Mouse (Mus musculus): ENCODE results near the gene Cyp39a1. TPM values are rescaled to one million over a fixed set of nuclear protein-coding genes. Genes with fewer than 3 reads are reported as not detected.

Gene Cyp39a1
- 1 to 10 TPM; 4.3 to 6.4 (median 5.3) TPM for total RNA-seq (2022)

GRCm38 (mm10) chr17:43667290-43667843 lies at the start of gene Cyp39a1:
Cyp39a1 (plus strand) TSS chr17:43667425.
- DNase-seq (ENCODE audit: low spot score), result no peak

DNA sequence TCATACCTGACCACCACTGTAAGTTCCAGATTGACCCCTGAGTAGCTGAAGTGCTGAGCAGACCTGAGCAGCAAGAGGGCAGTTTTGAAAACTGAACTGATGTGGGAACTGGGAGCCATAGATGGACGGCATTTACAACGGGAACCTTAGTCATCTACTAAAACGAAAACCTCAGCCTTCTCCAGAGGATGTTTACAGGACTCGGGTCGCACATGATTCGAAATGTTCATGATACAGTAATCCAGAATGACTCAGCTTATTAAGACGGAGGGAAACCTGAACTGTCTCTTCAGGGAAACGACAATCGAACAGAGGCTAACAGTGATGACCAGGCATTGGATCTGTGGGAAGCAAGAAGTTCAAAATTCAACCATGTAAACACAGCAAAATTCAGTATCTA lies 48.1 kb upstream of the Cyp39a1 start:
- no peak for DNase-seq (ENCODE audit: low spot score)

GRCm38 (mm10) chr17:43622076-43622475 lies 45.1 kb upstream of the Cyp39a1 start:
- no peak for DNase-seq (ENCODE audit: low spot score)

DNA sequence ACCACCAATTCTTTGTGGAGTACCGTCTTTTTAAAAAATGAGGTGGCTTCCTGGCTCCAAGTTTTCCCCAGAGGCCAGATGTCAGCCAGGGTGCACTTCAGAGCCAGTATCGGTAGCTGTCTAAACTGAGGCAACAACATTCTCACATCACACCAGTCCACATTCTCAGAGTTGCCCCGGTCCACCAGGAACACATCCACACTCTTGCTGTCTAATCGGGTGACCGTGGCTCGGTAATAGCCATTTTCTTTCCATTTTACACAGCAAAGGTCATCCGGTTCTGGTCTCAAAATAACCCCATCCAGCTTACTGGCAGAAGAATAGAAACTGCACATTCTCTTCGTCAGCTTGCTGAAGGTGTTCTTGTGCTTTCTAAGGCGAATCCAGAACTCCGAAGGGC lies 39.0 kb upstream of the Cyp39a1 start:
- DNase-seq (ENCODE audit: low spot score), result no peak

DNA sequence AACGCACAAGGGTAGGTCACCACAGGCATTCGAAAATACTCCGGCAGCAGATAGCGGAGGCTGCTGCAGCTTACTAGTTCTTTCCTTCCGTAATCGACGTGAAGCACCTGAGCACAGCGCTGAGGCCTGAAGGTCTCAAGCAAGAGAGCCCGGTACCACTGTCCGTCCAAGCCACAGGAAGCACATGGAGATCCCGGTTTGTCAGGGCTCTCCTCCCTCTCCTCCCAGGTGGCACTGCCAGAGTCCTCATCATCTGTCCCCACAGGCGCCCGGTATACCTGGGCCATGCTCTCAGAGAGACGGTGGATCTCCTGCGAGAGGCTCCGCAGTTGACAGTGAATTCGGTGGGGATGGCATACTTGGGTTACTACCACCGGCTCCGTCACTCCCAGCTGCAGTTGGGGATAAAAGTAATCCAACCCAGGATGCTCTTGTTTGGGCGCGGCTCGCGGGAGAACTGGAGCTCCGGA lies 38.2 kb upstream of the Cyp39a1 start:
- DNase-seq (ENCODE audit: low spot score), result no peak

- DNase-seq (ENCODE audit: low spot score), result no peak
Observed at GRCm38 (mm10) chr17:43629496-43630426, 37.5 kb upstream of the Cyp39a1 start, which contains the start of gene Tdrd6. Tdrd6 (minus strand) TSS chr17:43630299.

- no peak for DNase-seq (ENCODE audit: low spot score)
Observed at GRCm38 (mm10) chr17:43630427-43630760, 36.8 kb upstream of the Cyp39a1 start.

DNA sequence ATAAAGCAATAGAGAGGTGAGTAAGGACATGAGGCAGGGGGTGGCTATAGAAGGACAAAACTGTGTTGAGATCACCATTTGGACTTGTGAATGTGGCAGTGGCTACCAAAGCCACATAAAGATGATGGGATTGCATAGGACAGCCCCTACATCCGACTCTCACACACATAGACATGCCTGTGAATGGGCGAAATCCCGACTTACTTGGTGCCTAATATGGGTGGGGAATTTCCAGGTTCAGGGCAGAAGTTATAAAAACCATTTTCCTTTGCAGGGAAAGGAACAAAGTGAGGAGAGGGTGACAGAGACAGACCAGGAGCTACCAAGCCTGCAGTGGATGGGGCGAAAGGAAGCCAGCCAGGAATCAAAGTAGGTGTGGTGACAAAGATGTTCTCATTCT lies 30.1 kb upstream of the Cyp39a1 start:
- no peak for DNase-seq (ENCODE audit: low spot score)

DNA sequence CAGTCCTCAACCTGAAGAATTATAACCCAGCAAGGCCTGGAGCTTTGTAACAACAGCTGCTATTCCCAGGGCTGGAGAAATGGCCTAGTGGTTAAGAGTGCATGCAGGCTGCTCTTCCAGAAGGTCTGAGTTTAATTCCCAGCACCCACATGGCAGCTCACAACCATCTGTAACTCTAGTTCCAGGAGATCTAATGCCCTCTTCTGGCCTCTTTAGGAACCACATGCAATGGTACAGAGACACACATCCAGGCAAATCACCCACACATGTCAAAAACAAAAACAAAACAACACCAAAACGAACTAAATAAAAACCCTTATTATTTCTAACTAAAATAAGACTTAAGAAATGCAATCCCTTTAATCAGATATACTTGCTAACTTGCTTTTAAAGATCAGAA lies 26.4 kb upstream of the Cyp39a1 start:
- DNase-seq (ENCODE audit: low spot score), result no peak

- no peak for DNase-seq (ENCODE audit: low spot score)
Observed at GRCm38 (mm10) chr17:43643191-43643590, 24.0 kb upstream of the Cyp39a1 start.

DNA sequence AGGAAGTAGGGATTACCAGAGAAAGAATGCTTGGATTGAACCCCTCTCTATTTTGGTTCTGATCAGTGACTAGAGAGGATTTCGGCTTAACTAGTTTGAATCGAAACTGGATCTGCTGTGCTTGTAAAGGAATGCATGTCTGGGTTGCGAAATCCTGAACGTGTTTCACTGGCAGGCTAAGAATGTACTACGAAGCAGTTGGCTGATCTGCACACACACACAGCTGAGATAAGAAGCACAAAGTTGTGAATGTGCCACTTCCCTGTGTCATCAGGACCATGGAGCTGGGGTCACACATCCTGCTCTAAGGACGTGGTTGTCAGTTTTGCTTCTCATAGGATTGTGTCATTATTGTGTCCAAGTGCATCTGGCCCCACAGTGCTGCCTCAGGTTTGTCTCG lies 22.9 kb upstream of the Cyp39a1 start:
- DNase-seq (ENCODE audit: low spot score), result peak; percentile 11

DNA sequence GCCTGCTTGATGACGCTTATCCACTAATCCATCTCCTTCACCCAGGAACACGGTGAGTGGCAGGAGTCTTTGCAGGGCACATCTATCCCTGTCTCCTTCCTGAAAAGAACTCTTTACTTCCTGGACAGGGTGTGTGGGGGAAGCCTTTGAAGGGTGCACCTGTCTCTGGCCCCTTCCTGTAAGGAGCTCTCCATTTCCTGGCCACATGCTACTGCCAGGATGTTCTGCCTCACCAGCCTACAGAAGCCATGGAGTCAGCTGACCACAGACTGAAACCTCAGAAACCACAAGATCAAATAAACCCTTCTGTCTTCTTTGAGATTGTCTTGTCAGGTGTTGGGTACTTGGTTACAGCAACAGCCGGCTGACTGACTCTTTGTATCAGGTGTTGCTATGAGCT lies 22.1 kb upstream of the Cyp39a1 start:
- no peak for DNase-seq (ENCODE audit: low spot score)

GRCm38 (mm10) chr17:43646925-43647324 lies 20.3 kb upstream of the Cyp39a1 start:
- DNase-seq (ENCODE audit: low spot score), result no peak

DNA sequence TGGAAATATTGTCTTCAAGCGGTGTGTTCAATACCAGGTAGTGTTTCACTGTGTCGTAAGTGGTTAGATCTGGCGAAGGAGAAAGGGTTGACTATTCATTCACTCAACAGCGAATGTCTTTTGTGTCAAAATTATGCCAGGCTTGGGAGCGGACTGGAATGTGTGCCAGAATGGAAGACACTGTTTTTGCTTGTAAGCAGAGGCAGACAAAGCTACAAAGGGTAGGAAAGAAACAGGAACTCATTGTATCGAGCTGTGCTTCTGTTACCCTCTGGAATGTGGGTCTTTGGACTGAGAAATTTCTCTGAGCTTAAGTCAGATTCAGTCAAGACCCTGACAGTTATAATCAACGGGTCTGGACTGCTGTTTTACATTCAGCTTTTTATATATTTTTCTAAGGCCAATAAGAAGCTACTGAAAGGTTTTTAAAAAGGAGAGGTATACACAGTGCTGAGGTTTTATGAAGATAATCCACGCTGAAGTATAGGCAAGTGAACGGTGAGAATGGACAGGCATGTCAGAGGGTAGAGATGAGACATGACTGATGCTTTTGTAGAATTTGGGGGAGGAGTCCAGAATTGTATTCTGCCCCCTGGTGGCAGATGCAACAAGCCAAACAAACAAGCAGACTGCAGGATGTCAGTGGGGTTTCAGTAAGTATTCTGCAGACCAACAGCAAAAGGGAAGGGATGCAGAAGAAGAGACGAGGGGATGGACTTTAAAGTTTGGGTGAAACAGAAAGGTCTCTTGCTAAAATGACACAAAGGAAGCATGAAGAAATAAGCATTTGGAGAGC lies 17.4 kb upstream of the Cyp39a1 start:
- no peak for DNase-seq (ENCODE audit: low spot score)

GRCm38 (mm10) chr17:43651314-43652046 lies 15.7 kb upstream of the Cyp39a1 start:
- DNase-seq (ENCODE audit: low spot score), result no peak

DNA sequence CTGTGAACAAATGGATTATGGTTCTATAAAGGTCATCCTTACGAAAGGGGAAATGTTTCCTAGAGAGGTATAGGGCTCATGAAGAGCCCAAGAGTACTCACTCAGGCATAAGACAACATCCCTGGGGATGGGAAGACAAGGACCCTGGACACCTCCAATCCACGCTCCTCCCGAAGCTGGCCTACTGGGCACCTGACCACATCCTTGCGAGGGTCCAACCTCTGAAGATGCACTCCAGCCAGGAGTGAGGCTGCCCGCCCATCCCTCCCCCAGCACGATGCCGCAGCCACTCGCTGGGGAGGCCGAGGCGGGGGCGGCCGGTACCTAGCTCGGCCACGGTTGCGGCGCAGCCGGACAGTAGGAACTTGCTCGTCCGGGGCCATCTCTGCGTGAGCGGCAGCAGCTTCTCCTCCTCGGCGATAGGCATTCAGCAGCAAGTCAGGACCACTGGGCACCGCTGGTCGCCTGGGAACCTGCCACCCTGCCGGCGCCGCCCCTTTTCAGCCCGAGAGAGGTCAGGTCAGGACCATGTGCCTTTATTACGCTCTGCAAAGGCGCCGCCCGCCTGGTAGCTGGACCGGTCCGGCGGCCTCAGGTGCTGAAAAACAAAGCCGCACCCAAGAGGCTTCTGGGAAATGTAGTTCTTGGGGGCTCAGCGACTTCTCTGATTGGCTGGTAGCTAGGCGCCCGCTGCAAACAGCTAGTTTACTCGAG lies 492 bp upstream of the Cyp39a1 start, which contains the start of gene Slc25a27:
TSS of gene Slc25a27 (minus strand) at position 639 of the 714 bp plus-strand sequence.
- peak; percentile 93 for DNase-seq (ENCODE audit: low spot score)

DNA sequence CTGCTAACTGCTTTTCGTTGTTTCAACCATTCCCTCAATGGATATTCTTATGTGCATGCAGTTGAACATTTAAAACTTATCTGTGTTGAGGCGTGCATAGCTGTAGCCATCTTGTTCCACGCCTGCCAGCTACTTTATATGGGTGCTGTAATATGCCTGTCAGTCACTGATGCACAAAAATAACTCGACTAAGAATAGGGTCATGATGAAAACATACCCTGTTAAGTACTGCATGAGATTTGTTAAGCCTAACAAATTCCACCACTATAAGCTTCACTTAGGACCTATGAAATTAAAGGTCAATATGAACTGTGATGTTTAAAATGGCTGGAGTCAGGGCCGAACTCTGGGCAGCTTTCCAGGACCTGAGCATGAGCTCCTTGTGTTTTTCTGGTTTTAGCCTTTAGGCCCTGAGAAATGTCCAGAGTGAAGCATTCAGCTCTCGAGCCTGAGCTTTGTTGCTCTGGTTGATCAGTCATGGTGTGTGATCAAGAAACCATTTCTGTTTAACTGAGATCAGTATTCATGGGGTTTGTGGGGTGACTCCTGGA lies 2.0 kb downstream of the Cyp39a1 start:
- DNase-seq (ENCODE audit: low spot score), result no peak

- DNase-seq (ENCODE audit: low spot score), result no peak
Observed at GRCm38 (mm10) chr17:43671907-43672306, 4.7 kb downstream of the Cyp39a1 start.

GRCm38 (mm10) chr17:43675228-43675627 lies 8.0 kb downstream of the Cyp39a1 start:
- DNase-seq (ENCODE audit: low spot score), result peak; percentile 30

DNA sequence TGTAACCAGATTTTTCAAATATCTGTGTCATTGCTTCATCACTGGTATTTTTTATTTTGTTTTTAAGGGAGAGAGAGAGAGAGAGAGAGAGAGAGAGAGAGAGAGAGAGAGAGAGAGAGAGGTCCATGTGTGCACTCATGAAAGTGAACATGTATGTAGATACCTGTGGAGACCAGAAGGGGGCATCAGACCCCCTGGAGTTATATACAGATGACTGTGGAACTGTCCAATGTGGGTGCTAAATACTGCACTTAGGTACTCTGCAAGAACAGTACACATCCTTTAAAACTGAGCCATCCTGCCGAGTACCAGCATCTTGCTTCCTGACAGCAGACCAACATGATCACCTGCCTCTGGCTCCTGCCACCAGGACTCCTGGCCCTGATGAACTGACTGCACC lies 9.0 kb downstream of the Cyp39a1 start:
- no peak for DNase-seq (ENCODE audit: low spot score)
